ENCODE assay signal across 21 mouse cellular contexts in genomic region chr11:38464239-38464596, GRCm38 (mm10).
DNase-seq lines count a peak whose midpoint lies in the region; ATAC-seq and TF ChIP-seq lines count a peak whose summit lies in the region.
"Had no signal": no experiment of that assay in that cellular context is flagged by ENCODE, and none has a peak within 500 bp of the region (broad histone marks: within the 10 kb centered on the region; RNA-seq: fewer than 3 reads in every experiment).

No protein-coding gene starts in this region.

- H3K4me2 ChIP-seq in kidney, embryonic 14.5 days (replicated peaks; ENCODE audit: low read depth, low read length), result no peak overlapping the region
- no peak overlapping the region for H3K4me2 ChIP-seq in lung, embryonic 15.5 days
- H3K4me2 ChIP-seq in intestine, embryonic 16.5 days (ENCODE audit: low read depth, low read length), result no peak overlapping the region
- H3K4me2 ChIP-seq: embryonic facial prominence, embryonic 13.5 days; embryonic facial prominence, embryonic 15.5 days; forebrain, embryonic 13.5 days; forebrain, embryonic 15.5 days had no signal

- no peak overlapping the region for H3K27ac ChIP-seq in kidney, embryonic 14.5 days (ENCODE audit: low read depth, low read length)
- H3K27ac ChIP-seq in lung, embryonic 15.5 days, result peak overlapping the region; percentile 64
- H3K27ac ChIP-seq in intestine, embryonic 16.5 days (ENCODE audit: low read length), result no peak overlapping the region
- H3K27ac ChIP-seq: embryonic facial prominence, embryonic 13.5 days; embryonic facial prominence, embryonic 15.5 days; forebrain, embryonic 13.5 days; forebrain, embryonic 15.5 days had no signal

- H3K36me3 ChIP-seq in kidney, embryonic 14.5 days (ENCODE audit: control insufficient read depth, insufficient read depth, low read length), result no peaks in the 10 kb centered on the region
- no peaks in the 10 kb centered on the region for H3K36me3 ChIP-seq in lung, embryonic 15.5 days
- H3K36me3 ChIP-seq in intestine, embryonic 16.5 days (ENCODE audit: control insufficient read depth, insufficient read depth, low read length), result no peaks in the 10 kb centered on the region
- H3K36me3 ChIP-seq: embryonic facial prominence, embryonic 13.5 days; embryonic facial prominence, embryonic 15.5 days; forebrain, embryonic 15.5 days had no signal

- no peak for TF ChIP-seq POLR2A in lung, adult 2 months (IDR thresholded peaks at IDR 0.05; ENCODE audit: borderline replicate concordance, extremely low read depth, low read depth, low read length)

- no peak overlapping the region for H3K9ac ChIP-seq in kidney, embryonic 14.5 days (ENCODE audit: low read depth, low read length)
- no peak overlapping the region for H3K9ac ChIP-seq in lung, embryonic 15.5 days
- H3K9ac ChIP-seq in intestine, embryonic 16.5 days (ENCODE audit: low read depth, low read length), result no peak overlapping the region
- H3K9ac ChIP-seq: embryonic facial prominence, embryonic 13.5 days; embryonic facial prominence, embryonic 15.5 days; forebrain, embryonic 13.5 days; forebrain, embryonic 15.5 days had no signal

- no peak overlapping the region for H3K4me3 ChIP-seq in kidney, embryonic 14.5 days (ENCODE audit: low read length)
- H3K4me3 ChIP-seq in lung, embryonic 15.5 days, result no peak overlapping the region
- H3K4me3 ChIP-seq in lung, adult 2 months (replicated peaks; ENCODE audit: extremely low read depth, low read depth, low read length), result no peak overlapping the region
- H3K4me3 ChIP-seq in intestine, embryonic 16.5 days (ENCODE audit: low read length), result no peak overlapping the region
- H3K4me3 ChIP-seq: embryonic facial prominence, embryonic 13.5 days; embryonic facial prominence, embryonic 15.5 days; erythroblast, embryonic 14.5 days; forebrain, embryonic 13.5 days; forebrain, embryonic 15.5 days had no signal

- DNase-seq in kidney, postnatal 36 days, result no peak
- DNase-seq in lung, adult 2 months, result no peak
- DNase-seq: adrenal gland, adult 2 months; adrenal gland, postnatal 10 days; adrenal gland, postnatal 25 days; cerebellum, adult 11 months; cerebellum, adult 18-20 months; cerebellum, adult 8-10 months; cerebellum, adult 9-11 months; cerebellum, postnatal 14 days; cerebellum, postnatal 36 days; embryo, embryonic 11 days had no signal

- H3K4me1 ChIP-seq in kidney, embryonic 14.5 days (ENCODE audit: control insufficient read depth, insufficient read depth, low read length), result no peaks in the 10 kb centered on the region
- peaks cover 4% of the 10 kb centered on the region; the same call in 1 of the 2 replicates for H3K4me1 ChIP-seq in lung, embryonic 15.5 days
- H3K4me1 ChIP-seq in lung, adult 2 months (ENCODE audit: control insufficient read depth, insufficient read depth, low read length), result no peaks in the 10 kb centered on the region
- 0 out of 2 replicates have a peak, but pooled peaks cover 4% of the 10 kb centered on the region for H3K4me1 ChIP-seq in intestine, embryonic 16.5 days (ENCODE audit: control insufficient read depth, insufficient read depth, low read length)
- H3K4me1 ChIP-seq: embryonic facial prominence, embryonic 13.5 days; embryonic facial prominence, embryonic 15.5 days; forebrain, embryonic 13.5 days; forebrain, embryonic 15.5 days had no signal

- WGBS in kidney, embryonic 14.5 days, result 87% methylated on average over 2 of the region's 2 CpGs
- WGBS in lung, embryonic 15.5 days, result 44% methylated on average over 2 of the region's 2 CpGs
- 63% methylated on average over 2 of the region's 2 CpGs for WGBS in lung, adult 2 months
- WGBS in intestine, embryonic 16.5 days, result 81% methylated on average over 2 of the region's 2 CpGs

- no peaks in the 10 kb centered on the region for H3K27me3 ChIP-seq in kidney, embryonic 14.5 days (ENCODE audit: control insufficient read depth, insufficient read depth, low read length)
- H3K27me3 ChIP-seq in lung, embryonic 15.5 days, result no peaks in the 10 kb centered on the region
- H3K27me3 ChIP-seq in intestine, embryonic 16.5 days (replicated peaks; ENCODE audit: control insufficient read depth, insufficient read depth, low read length), result no peaks in the 10 kb centered on the region
- H3K27me3 ChIP-seq: embryonic facial prominence, embryonic 13.5 days; embryonic facial prominence, embryonic 15.5 days; forebrain, embryonic 13.5 days; forebrain, embryonic 15.5 days had no signal

- ATAC-seq in kidney, embryonic 14.5 days (ENCODE audit: low FRiP score, low TSS enrichment), result peak; percentile 20; the same call in 1 of the 2 replicates
- peak; percentile 27; the same call in 1 of the 2 replicates for ATAC-seq in lung, embryonic 15.5 days (ENCODE audit: borderline replicate concordance, extremely low read depth, low FRiP score, low TSS enrichment)
- ATAC-seq in intestine, embryonic 16.5 days, result peak; percentile 40
- ATAC-seq in erythroid progenitor cell, adult 5-6 weeks (replicated peaks; ENCODE audit: low FRiP score, poor library complexity, severe bottlenecking), result no peak
- ATAC-seq: forebrain, embryonic 13.5 days; forebrain, embryonic 15.5 days had no signal

- H3K9me3 ChIP-seq in kidney, embryonic 14.5 days (ENCODE audit: control insufficient read depth, low read length), result no peaks in the 10 kb centered on the region
- no peaks in the 10 kb centered on the region for H3K9me3 ChIP-seq in lung, embryonic 15.5 days
- no peaks in the 10 kb centered on the region for H3K9me3 ChIP-seq in intestine, embryonic 16.5 days (ENCODE audit: control insufficient read depth, low read length)
- H3K9me3 ChIP-seq: embryonic facial prominence, embryonic 13.5 days; embryonic facial prominence, embryonic 15.5 days; forebrain, embryonic 13.5 days; forebrain, embryonic 15.5 days had no signal

- no peak for TF ChIP-seq CTCF in lung, adult 2 months (IDR thresholded peaks at IDR 0.05; ENCODE audit: insufficient read depth, low read length)
